ENCODE assay signal across 8 mouse cellular contexts in genomic region chr16:45653009-45653933, GRCm38 (mm10). TPM values are rescaled to one million over a fixed set of nuclear protein-coding genes. Genes with fewer than 3 reads are reported as not detected.
DNase-seq lines count a peak whose midpoint lies in the region; ATAC-seq and TF ChIP-seq lines count a peak whose summit lies in the region.

No protein-coding gene starts in this region.

- no peaks in the 10 kb centered on the region for H3K36me3 ChIP-seq in forebrain, embryonic 16.5 days (ENCODE audit: control insufficient read depth, insufficient read depth)
- H3K36me3 ChIP-seq in liver, embryonic 16.5 days (ENCODE audit: control insufficient read depth, insufficient read depth) = no peaks in the 10 kb centered on the region

- no peak for ATAC-seq in forebrain, embryonic 16.5 days
- ATAC-seq in liver, embryonic 16.5 days (ENCODE audit: low read depth) = no peak

- no peak for DNase-seq in gastrocnemius, adult 2 months
- no peak for DNase-seq in gastrocnemius, adult 8-10 months (ENCODE audit: low spot score in 2 of 2)
- DNase-seq in CD4-positive helper T cell, adult 2 months (ENCODE audit: low read depth, low spot score) = peak; percentile 33
- no peak for DNase-seq in right cerebral cortex, postnatal 36 days (ENCODE audit: low spot score in 2 of 2)
- DNase-seq in B cell, adult 2 months = no peak
- DNase-seq in cerebellum, postnatal 36 days = no peak

- no peak overlapping the region for H3K27ac ChIP-seq in gastrocnemius, adult 2 months
- no peak overlapping the region for H3K27ac ChIP-seq in forebrain, embryonic 16.5 days (ENCODE audit: low read length)
- H3K27ac ChIP-seq in liver, embryonic 16.5 days (ENCODE audit: low read length) = no peak overlapping the region

- H3K9ac ChIP-seq in forebrain, embryonic 16.5 days (replicated peaks; ENCODE audit: low read depth, low read length) = no peak overlapping the region
- peak overlapping the region; percentile 11; the same call in 1 of the 2 replicates for H3K9ac ChIP-seq in liver, embryonic 16.5 days (ENCODE audit: low read depth, low read length)

- H3K4me2 ChIP-seq in forebrain, embryonic 16.5 days (ENCODE audit: low read length) = peak overlapping the region; percentile 48
- peak overlapping the region; percentile 65 for H3K4me2 ChIP-seq in liver, embryonic 16.5 days (ENCODE audit: low read depth, low read length)

- no peaks in the 10 kb centered on the region for H3K9me3 ChIP-seq in forebrain, embryonic 16.5 days (ENCODE audit: control insufficient read depth, low read length)
- H3K9me3 ChIP-seq in liver, embryonic 16.5 days (replicated peaks; ENCODE audit: control insufficient read depth, low read length) = no peaks in the 10 kb centered on the region

- peak overlapping the region; percentile 56 for H3K4me3 ChIP-seq in gastrocnemius, adult 2 months
- peak overlapping the region; percentile 20 for H3K4me3 ChIP-seq in forebrain, embryonic 16.5 days (replicated peaks; ENCODE audit: low read length)
- H3K4me3 ChIP-seq in liver, embryonic 16.5 days (ENCODE audit: low read depth, low read length) = peak overlapping the region; percentile 23

- no peak for TF ChIP-seq CTCF in gastrocnemius, adult 2 months (IDR thresholded peaks at IDR 0.05)

- intact Hi-C loops in gastrocnemius, adult 2 months (cut with DNase I) = no loop called here

- H3K27me3 ChIP-seq in forebrain, embryonic 16.5 days (replicated peaks; ENCODE audit: control insufficient read depth, insufficient read depth, low read length) = no peaks in the 10 kb centered on the region
- no peaks in the 10 kb centered on the region for H3K27me3 ChIP-seq in liver, embryonic 16.5 days (ENCODE audit: control insufficient read depth, insufficient read depth, low read depth, low read length)

- H3K4me1 ChIP-seq in forebrain, embryonic 16.5 days (replicated peaks; ENCODE audit: control insufficient read depth, insufficient read depth, low read length) = no peaks in the 10 kb centered on the region
- no peaks in the 10 kb centered on the region; the same call in 1 of the 2 replicates for H3K4me1 ChIP-seq in liver, embryonic 16.5 days (ENCODE audit: control insufficient read depth, low read depth, low read length)

- WGBS in forebrain, embryonic 16.5 days = 16% methylated on average over 17 of the region's 17 CpGs
- WGBS in liver, embryonic 16.5 days (ENCODE audit: insufficient replicate concordance) = 17% methylated on average over 17 of the region's 17 CpGs

RNA-seq across cellular contexts. Expression of gene BC016579, which starts 0.6 kb away (rescaled TPM):
- total RNA-seq in gastrocnemius, adult 2 months (2021) = not detected
- not detected for total RNA-seq in gastrocnemius, adult 8-10 months (2022)
- not detected in 2 replicates for polyA plus RNA-seq in forebrain, embryonic 16.5 days (2015; fragmentation: Nextera tagmentation; extraction: Ambion mirVana)
- 0.27 and 0.32 TPM in 2 replicates for polyA plus RNA-seq in liver, embryonic 16.5 days (2015; fragmentation: Nextera tagmentation; extraction: Ambion mirVana)

RNA-seq across cellular contexts. Expression of gene Tmprss7, which starts 40.2 kb away (rescaled TPM):
- total RNA-seq in gastrocnemius, adult 2 months (2021) = not detected
- total RNA-seq in gastrocnemius, adult 8-10 months (2022) = not detected
- 0.58 and 0.75 TPM in 2 replicates for polyA plus RNA-seq in forebrain, embryonic 16.5 days (2015; fragmentation: Nextera tagmentation; extraction: Ambion mirVana)
- polyA plus RNA-seq in liver, embryonic 16.5 days (2015; fragmentation: Nextera tagmentation; extraction: Ambion mirVana) = 0.11 and 0.13 TPM in 2 replicates

RNA-seq across cellular contexts. Expression of gene Gcsam, which starts 43.1 kb away (rescaled TPM):
- total RNA-seq in gastrocnemius, adult 2 months (2021) = not detected
- total RNA-seq in gastrocnemius, adult 8-10 months (2022) = not detected
- polyA plus RNA-seq in forebrain, embryonic 16.5 days (2015; fragmentation: Nextera tagmentation; extraction: Ambion mirVana) = 0.07 TPM in 1 of 2 replicates, not detected in the other
- 1.8 and 1.9 TPM in 2 replicates for polyA plus RNA-seq in liver, embryonic 16.5 days (2015; fragmentation: Nextera tagmentation; extraction: Ambion mirVana)
